Mouse (Mus musculus) ES-Bruce4 (cell line): Measurements from ENCODE around the gene Cd96. TPM values are rescaled to one million over a fixed set of nuclear protein-coding genes. Genes with fewer than 3 reads are reported as not detected.

ENCODE experiments used
- H3K27ac ChIP-seq: 2 replicates; pipeline ENCODE4 v1.5.1; 2012; ENCODE audit warnings: low read length, inconsistent platforms; ENCODE audit not compliant: insufficient read depth
- H3K27me3 ChIP-seq: 2 replicates; pipeline ENCODE4 v1.6.1; 2012; ENCODE audit warnings: mild to moderate bottlenecking, low read length, inconsistent platforms; ENCODE audit not compliant: control insufficient read depth, poor library complexity, insufficient read depth, severe bottlenecking
- H3K36me3 ChIP-seq: 2 replicates; pipeline ENCODE4 v1.6.1; 2012; ENCODE audit warnings: inconsistent platforms, mild to moderate bottlenecking, low read length, moderate library complexity; ENCODE audit not compliant: control insufficient read depth, poor library complexity, insufficient read depth, severe bottlenecking
- H3K4me1 ChIP-seq: one replicate; pipeline ENCODE4 v1.8.1; 2011; ENCODE audit warnings: low read length; ENCODE audit not compliant: control insufficient read depth, insufficient read depth
- H3K4me3 ChIP-seq: 2 replicates; pipeline ENCODE4 v1.5.1; 2011; ENCODE audit warnings: low read depth, mild to moderate bottlenecking, low read length
- H3K9ac ChIP-seq: 2 replicates; pipeline ENCODE4 v1.6.1; 2012; ENCODE audit warnings: low read depth, mild to moderate bottlenecking, inconsistent platforms; ENCODE audit not compliant: poor library complexity, severe bottlenecking
- H3K9me3 ChIP-seq: replicated peaks from 2 replicates; pipeline ENCODE4 v1.6.1; 2012; ENCODE audit warnings: mild to moderate bottlenecking, low read length, inconsistent platforms; ENCODE audit not compliant: control insufficient read depth, poor library complexity, insufficient read depth, severe bottlenecking
- CTCF ChIP-seq: IDR thresholded peaks from one replicate; pipeline ENCODE4 v1.8.1; 2011; ENCODE audit warnings: low read depth, low read length
- EP300 ChIP-seq: IDR thresholded peaks from 2 replicates; pipeline ENCODE4 v1.6.1; 2011; ENCODE audit warnings: low read depth, low read length; ENCODE audit not compliant: insufficient read depth
- POLR2A ChIP-seq: IDR thresholded peaks from one replicate; pipeline ENCODE4 v1.8.1; 2011; ENCODE audit warnings: low read length; ENCODE audit not compliant: insufficient read depth
- polyA plus RNA-seq: library from polyadenylated mRNA; stranded (reverse); fragments of >200 nt; gene quantifications from 2 replicates; pipeline ENCODE4 v1.2.4, GENCODE M21; 2011; ENCODE audit warnings: low read depth; ENCODE audit not compliant: missing spikeins, insufficient read depth, insufficient read length

Gene Cd96
- polyA plus RNA-seq, 1 experiment: not detected

DNA sequence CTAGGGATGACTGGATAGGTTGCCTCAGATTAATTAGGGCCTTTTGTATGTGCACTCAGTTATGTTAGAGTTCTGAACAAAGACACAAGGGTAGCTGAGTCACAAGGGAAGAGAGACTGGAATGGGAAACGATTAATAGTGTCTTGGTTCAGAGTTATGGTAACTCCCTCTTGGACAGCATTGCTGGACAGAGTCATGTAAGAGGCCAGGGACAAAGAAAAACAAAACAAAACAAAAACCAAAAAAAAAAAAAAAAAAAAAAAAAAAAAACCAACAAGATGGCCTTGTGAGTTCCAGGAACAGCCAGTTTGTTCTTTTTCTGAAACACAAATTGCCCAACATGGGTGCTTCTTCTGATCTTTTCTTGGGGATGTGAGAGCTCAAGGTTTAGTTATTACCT, 133.8 kb downstream of the Cd96 start:
- H3K27ac ChIP-seq: no peak overlapping the region
- no peak overlapping the region for H3K4me3 ChIP-seq
- TF ChIP-seq POLR2A (no peak), CTCF (no peak), EP300 (no peak)
- no peaks in the 10 kb centered on the region for H3K27me3 ChIP-seq
- no peaks in the 10 kb centered on the region for H3K4me1 ChIP-seq
- H3K9me3 ChIP-seq: no peaks in the 10 kb centered on the region
- H3K36me3 ChIP-seq: no peaks in the 10 kb centered on the region
- no peak overlapping the region for H3K9ac ChIP-seq

Other genes starting within 250 kb of the Cd96 start
- 60.9 and 61.4 TPM in 2 replicates for gene Phldb2, start 166.7 kb downstream of the Cd96 start, polyA plus RNA-seq
- 3.3 and 3.5 TPM in 2 replicates for gene Plcxd2, start 110.0 kb downstream of the Cd96 start, polyA plus RNA-seq
- 142 and 152 TPM in 2 replicates for gene Gm4737, start 34.8 kb upstream of the Cd96 start, polyA plus RNA-seq